Comparison of ENCODE assay signal across 10 mouse cellular contexts in the genomic region with DNA sequence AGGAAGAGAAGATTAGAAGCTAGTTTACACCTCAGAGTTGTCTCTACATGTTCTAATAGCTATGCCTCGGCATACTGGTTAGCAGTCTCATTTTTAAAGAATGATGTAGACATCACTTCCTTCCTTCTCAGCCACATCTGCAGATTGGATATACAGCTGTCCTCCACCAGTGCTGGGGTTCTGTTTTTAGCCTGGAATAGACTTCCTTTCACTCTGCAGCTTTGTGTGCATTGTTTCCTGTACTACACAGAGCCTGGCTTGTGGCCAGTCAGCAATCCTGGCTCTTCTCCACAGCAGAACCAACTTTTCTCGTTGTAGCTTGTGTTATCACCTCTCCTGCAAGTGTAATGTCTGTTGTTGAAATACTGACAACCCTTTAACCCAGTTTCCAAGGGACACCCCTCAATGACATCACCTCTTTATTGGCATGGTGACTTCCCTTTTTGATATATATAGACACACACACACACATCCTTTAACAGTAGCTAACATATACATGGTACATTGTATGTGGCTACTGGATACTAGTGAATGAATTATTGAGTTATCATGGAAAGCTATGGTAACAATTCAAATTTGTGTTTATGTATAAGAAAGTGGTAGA.
A peak's percentile ranks its signal among the peaks of the same experiment; 100 is the strongest.
DNase-seq lines count a peak whose midpoint lies in the region; ATAC-seq and TF ChIP-seq lines count a peak whose summit lies in the region.
"Had no signal": no experiment of that assay in that cellular context is flagged by ENCODE, and none has a peak within 500 bp of the region (broad histone marks: within the 10 kb centered on the region; RNA-seq: fewer than 3 reads in every experiment).

No protein-coding gene starts in this region.

- intact Hi-C loops in heart, postnatal 14 days (cut with DNase I), result no loop called here

- no peak overlapping the region for H3K4me2 ChIP-seq in intestine, embryonic 15.5 days (replicated peaks)
- no peak overlapping the region for H3K4me2 ChIP-seq in intestine, postnatal 0 days (replicated peaks; ENCODE audit: low read depth)
- H3K4me2 ChIP-seq: hindbrain, embryonic 15.5 days had no signal

- no peak overlapping the region for H3K27ac ChIP-seq in intestine, embryonic 15.5 days
- no peak overlapping the region for H3K27ac ChIP-seq in intestine, postnatal 0 days (ENCODE audit: low read depth, low read length)
- H3K27ac ChIP-seq in bone marrow macrophage, adult 2 months (ENCODE audit: insufficient read depth, low read depth, low read length), result peak overlapping the region; percentile 94
- H3K27ac ChIP-seq: hindbrain, embryonic 15.5 days had no signal

- WGBS in intestine, embryonic 15.5 days, result 26% methylated on average over 2 of the region's 2 CpGs
- 41% methylated on average over 2 of the region's 2 CpGs for whole genome bisulfite sequencing in intestine, postnatal 0 days

- no peaks in the 10 kb centered on the region for H3K36me3 ChIP-seq in intestine, embryonic 15.5 days
- no peaks in the 10 kb centered on the region for H3K36me3 ChIP-seq in intestine, postnatal 0 days (ENCODE audit: control insufficient read depth, insufficient read depth)
- H3K36me3 ChIP-seq: hindbrain, embryonic 15.5 days had no signal

- H3K4me3 ChIP-seq in intestine, embryonic 15.5 days (replicated peaks), result no peak overlapping the region
- H3K4me3 ChIP-seq in intestine, postnatal 0 days (ENCODE audit: low read depth, low read length), result no peak overlapping the region
- peak overlapping the region; percentile 18; the same call in 1 of the 2 replicates for H3K4me3 ChIP-seq in bone marrow macrophage, adult 2 months (ENCODE audit: insufficient read depth, low read length)
- H3K4me3 ChIP-seq: hindbrain, embryonic 15.5 days had no signal

- H3K9me3 ChIP-seq in intestine, embryonic 15.5 days, result no peaks in the 10 kb centered on the region
- no peaks in the 10 kb centered on the region for H3K9me3 ChIP-seq in intestine, postnatal 0 days (ENCODE audit: control insufficient read depth)
- H3K9me3 ChIP-seq: hindbrain, embryonic 15.5 days had no signal

- no peaks in the 10 kb centered on the region for H3K4me1 ChIP-seq in intestine, embryonic 15.5 days (replicated peaks)
- no peaks in the 10 kb centered on the region for H3K4me1 ChIP-seq in intestine, postnatal 0 days (replicated peaks; ENCODE audit: control insufficient read depth, insufficient read depth, low read length)
- H3K4me1 ChIP-seq in bone marrow macrophage, adult 2 months (ENCODE audit: control insufficient read depth, insufficient read depth, low read length), result peaks cover 20% of the 10 kb centered on the region
- H3K4me1 ChIP-seq: hindbrain, embryonic 15.5 days had no signal

- no peak for TF ChIP-seq CTCF in intestine, postnatal 0 days (IDR thresholded peaks at IDR 0.05; ENCODE audit: low read depth)
- TF ChIP-seq CTCF in bone marrow macrophage, adult 2 months (IDR thresholded peaks at IDR 0.05; ENCODE audit: low read depth, low read length), result no peak

- no peak for TF ChIP-seq POLR2A in bone marrow macrophage, adult 2 months (IDR thresholded peaks at IDR 0.05; ENCODE audit: borderline replicate concordance, low read depth, low read length)

- peak; percentile 69 to 72 for DNase-seq in heart, postnatal 14 days
- DNase-seq in lung, postnatal 25 days (ENCODE audit: low spot score), result peak; percentile 8
- DNase-seq in urinary bladder, postnatal 10 days (ENCODE audit: low spot score), result no peak
- no peak for DNase-seq in retina, postnatal 1 day
- no peak for DNase-seq in frontal cortex, adult 2 months (ENCODE audit: extremely low spot score in 1 of 2, low spot score in 1 of 2)
- DNase-seq: cerebellum, postnatal 36 days had no signal

- no peaks in the 10 kb centered on the region for H3K27me3 ChIP-seq in intestine, embryonic 15.5 days (replicated peaks)
- H3K27me3 ChIP-seq in intestine, postnatal 0 days (replicated peaks; ENCODE audit: control insufficient read depth, insufficient read depth, low read length), result no peaks in the 10 kb centered on the region
- H3K27me3 ChIP-seq: hindbrain, embryonic 15.5 days had no signal

- no peak overlapping the region for H3K9ac ChIP-seq in intestine, embryonic 15.5 days
- H3K9ac ChIP-seq in intestine, postnatal 0 days (ENCODE audit: low read depth, low read length), result no peak overlapping the region
- H3K9ac ChIP-seq: hindbrain, embryonic 15.5 days had no signal

- ATAC-seq in intestine, embryonic 15.5 days, result peak; percentile 49; the same call in 1 of the 2 replicates
- no peak for ATAC-seq in intestine, postnatal 0 days

Comparison
In these comparisons a context has a peak if more than half of its experiments do, and no peak if none do; other contexts are left out.
1. DNase-seq: peak in heart, postnatal 14 days (2 of 2) and lung, postnatal 25 days (single experiment); none in urinary bladder, postnatal 10 days (single experiment), retina, postnatal 1 day (single experiment) and frontal cortex, adult 2 months (0 of 2).